8 mouse cellular contexts compared by ENCODE assay signal in genomic region chr8:106399694-106400093, GRCm38 (mm10). TPM values are rescaled to one million over a fixed set of nuclear protein-coding genes. Genes with fewer than 3 reads are reported as not detected.
DNase-seq lines count a peak whose midpoint lies in the region; ATAC-seq lines count a peak whose summit lies in the region.

No protein-coding gene starts in this region.

- H3K9me3 ChIP-seq in hindbrain, embryonic 14.5 days (ENCODE audit: control insufficient read depth, low read length): no peaks in the 10 kb centered on the region
- H3K9me3 ChIP-seq in hindbrain, embryonic 13.5 days: no peaks in the 10 kb centered on the region
- H3K9me3 ChIP-seq in heart, embryonic 15.5 days (replicated peaks): no peaks in the 10 kb centered on the region
- no peaks in the 10 kb centered on the region for H3K9me3 ChIP-seq in limb, embryonic 13.5 days
- no peaks in the 10 kb centered on the region for H3K9me3 ChIP-seq in midbrain, embryonic 16.5 days (replicated peaks; ENCODE audit: control insufficient read depth, low read length, poor library complexity, severe bottlenecking)

- no peaks in the 10 kb centered on the region for H3K36me3 ChIP-seq in hindbrain, embryonic 14.5 days (replicated peaks; ENCODE audit: control insufficient read depth, insufficient read depth)
- no peaks in the 10 kb centered on the region for H3K36me3 ChIP-seq in hindbrain, embryonic 13.5 days
- H3K36me3 ChIP-seq in heart, embryonic 15.5 days: no peaks in the 10 kb centered on the region
- no peaks in the 10 kb centered on the region for H3K36me3 ChIP-seq in limb, embryonic 13.5 days
- H3K36me3 ChIP-seq in midbrain, embryonic 16.5 days (ENCODE audit: control insufficient read depth, insufficient read depth, low read length): no peaks in the 10 kb centered on the region

- H3K4me2 ChIP-seq in hindbrain, embryonic 14.5 days (replicated peaks): no peak overlapping the region
- H3K4me2 ChIP-seq in hindbrain, embryonic 13.5 days: no peak overlapping the region
- H3K4me2 ChIP-seq in heart, embryonic 15.5 days: 0 out of 2 replicates have a peak overlapping the region, but pooled peaks have one; percentile 21
- 0 out of 2 replicates have a peak overlapping the region, but pooled peaks have one; percentile 16 for H3K4me2 ChIP-seq in limb, embryonic 13.5 days (replicated peaks)
- H3K4me2 ChIP-seq in midbrain, embryonic 16.5 days (ENCODE audit: low read length): no peak overlapping the region

- no peak for ATAC-seq in hindbrain, embryonic 14.5 days (ENCODE audit: low FRiP score)
- ATAC-seq in hindbrain, embryonic 13.5 days (ENCODE audit: low FRiP score): no peak
- peak; percentile 83 for ATAC-seq in heart, embryonic 15.5 days (replicated peaks; ENCODE audit: insufficient number of reproducible peaks, insufficient read depth, low FRiP score, low read depth)
- peak; percentile 89 for ATAC-seq in limb, embryonic 13.5 days (ENCODE audit: low FRiP score, low read depth)
- ATAC-seq in midbrain, embryonic 16.5 days: no peak

- WGBS in hindbrain, embryonic 14.5 days: 62% methylated on average over 8 of the region's 8 CpGs
- WGBS in hindbrain, embryonic 13.5 days: 72% methylated on average over 8 of the region's 8 CpGs
- WGBS in heart, embryonic 15.5 days: 40% methylated on average over 8 of the region's 8 CpGs
- WGBS in limb, embryonic 13.5 days: 48% methylated on average over 8 of the region's 8 CpGs
- WGBS in midbrain, embryonic 16.5 days: 53% methylated on average over 8 of the region's 8 CpGs

- no peak overlapping the region for H3K4me3 ChIP-seq in hindbrain, embryonic 14.5 days (replicated peaks; ENCODE audit: low read length)
- H3K4me3 ChIP-seq in hindbrain, embryonic 13.5 days: no peak overlapping the region
- H3K4me3 ChIP-seq in heart, embryonic 15.5 days: no peak overlapping the region
- H3K4me3 ChIP-seq in limb, embryonic 13.5 days: no peak overlapping the region
- no peak overlapping the region for H3K4me3 ChIP-seq in midbrain, embryonic 16.5 days (ENCODE audit: low read depth, low read length)

- no peaks in the 10 kb centered on the region for H3K4me1 ChIP-seq in hindbrain, embryonic 14.5 days (replicated peaks; ENCODE audit: control insufficient read depth, insufficient read depth, low read length)
- H3K4me1 ChIP-seq in hindbrain, embryonic 13.5 days (replicated peaks): peaks cover 15% of the 10 kb centered on the region
- peaks cover 21% of the 10 kb centered on the region for H3K4me1 ChIP-seq in heart, embryonic 15.5 days (replicated peaks)
- peaks cover 25% of the 10 kb centered on the region for H3K4me1 ChIP-seq in limb, embryonic 13.5 days
- H3K4me1 ChIP-seq in midbrain, embryonic 16.5 days (ENCODE audit: control insufficient read depth, insufficient read depth, low read length): no peaks in the 10 kb centered on the region

- no peaks in the 10 kb centered on the region for H3K27me3 ChIP-seq in hindbrain, embryonic 14.5 days (ENCODE audit: control insufficient read depth, insufficient read depth, low read length)
- no peaks in the 10 kb centered on the region for H3K27me3 ChIP-seq in hindbrain, embryonic 13.5 days
- H3K27me3 ChIP-seq in heart, embryonic 15.5 days: no peaks in the 10 kb centered on the region
- no peaks in the 10 kb centered on the region for H3K27me3 ChIP-seq in limb, embryonic 13.5 days
- H3K27me3 ChIP-seq in midbrain, embryonic 16.5 days (ENCODE audit: control insufficient read depth, insufficient read depth, low read depth, low read length): no peaks in the 10 kb centered on the region

- peak; percentile 56 for DNase-seq in hindbrain, embryonic 14.5 days (ENCODE audit: low spot score)
- peak; percentile 45 for DNase-seq in brain, adult 2 months (ENCODE audit: low read depth, low spot score)
- DNase-seq in urinary bladder, postnatal 36 days (ENCODE audit: low spot score in 2 of 2): peak; percentile 46 to 81
- no peak for DNase-seq in layer of hippocampus, postnatal 10 days (ENCODE audit: low spot score in 2 of 2)

- H3K27ac ChIP-seq in hindbrain, embryonic 14.5 days: no peak overlapping the region
- H3K27ac ChIP-seq in hindbrain, embryonic 13.5 days: no peak overlapping the region
- H3K27ac ChIP-seq in heart, embryonic 15.5 days: peak overlapping the region; percentile 88
- H3K27ac ChIP-seq in limb, embryonic 13.5 days: peak overlapping the region; percentile 64; the same call in 1 of the 2 replicates
- H3K27ac ChIP-seq in midbrain, embryonic 16.5 days (ENCODE audit: low read length): no peak overlapping the region

- H3K9ac ChIP-seq in hindbrain, embryonic 14.5 days: no peak overlapping the region
- H3K9ac ChIP-seq in hindbrain, embryonic 13.5 days: no peak overlapping the region
- no peak overlapping the region for H3K9ac ChIP-seq in heart, embryonic 15.5 days
- no peak overlapping the region; the same call in 1 of the 2 replicates for H3K9ac ChIP-seq in limb, embryonic 13.5 days
- H3K9ac ChIP-seq in midbrain, embryonic 16.5 days (ENCODE audit: low read depth, low read length): no peak overlapping the region

RNA-seq across cellular contexts. Expression of gene Zfp90, which starts 15.4 kb away (rescaled TPM):
- 40.3 and 41.7 TPM in 2 replicates for polyA plus RNA-seq in hindbrain, embryonic 14.5 days (2014; fragmentation: Nextera tagmentation; extraction: Ambion mirVana)
- 42.3 and 45.0 TPM in 2 replicates for polyA plus RNA-seq in hindbrain, embryonic 13.5 days (2015; fragmentation: Nextera tagmentation; extraction: Ambion mirVana)
- polyA plus RNA-seq in heart, embryonic 15.5 days (2015; fragmentation: Nextera tagmentation; extraction: Ambion mirVana): 12.7 and 15.5 TPM in 2 replicates
- 31.2 and 31.8 TPM in 2 replicates for polyA plus RNA-seq in limb, embryonic 13.5 days (2015; fragmentation: Nextera tagmentation; extraction: Ambion mirVana)
- 10 to 100 TPM; 20.2 to 21.5 TPM for total RNA-seq in layer of hippocampus, postnatal 10 days (2021)
- 45.3 and 45.9 TPM in 2 replicates for polyA plus RNA-seq in midbrain, embryonic 16.5 days (2015; fragmentation: Nextera tagmentation; extraction: Ambion mirVana)

Comparison
In these comparisons a context has a peak if more than half of its experiments do, and no peak if none do; other contexts are left out.
1. ATAC-seq: peak in heart, embryonic 15.5 days (single experiment) and limb, embryonic 13.5 days (single experiment); none in hindbrain, embryonic 14.5 days (single experiment), hindbrain, embryonic 13.5 days (single experiment) and midbrain, embryonic 16.5 days (single experiment).
2. DNase-seq: peak in hindbrain, embryonic 14.5 days (single experiment), brain, adult 2 months (single experiment) and urinary bladder, postnatal 36 days (2 of 2); none in layer of hippocampus, postnatal 10 days (0 of 2).
3. H3K27ac ChIP-seq: peak in heart, embryonic 15.5 days (single experiment) and limb, embryonic 13.5 days (single experiment); none in hindbrain, embryonic 14.5 days (single experiment), hindbrain, embryonic 13.5 days (single experiment) and midbrain, embryonic 16.5 days (single experiment).
4. H3K4me2 ChIP-seq: peak in heart, embryonic 15.5 days (single experiment) and limb, embryonic 13.5 days (single experiment); none in hindbrain, embryonic 14.5 days (single experiment), hindbrain, embryonic 13.5 days (single experiment) and midbrain, embryonic 16.5 days (single experiment).